Mouse (Mus musculus) ovary, postnatal 36 days (tissue): ENCODE measurements around the gene Zbed3.

Source experiments
- DNase-seq: peaks from one replicate; pipeline ENCODE4 v3.0.0; 2022; ENCODE audit warnings: low spot score, mixed read lengths

Gene Zbed3

DNA sequence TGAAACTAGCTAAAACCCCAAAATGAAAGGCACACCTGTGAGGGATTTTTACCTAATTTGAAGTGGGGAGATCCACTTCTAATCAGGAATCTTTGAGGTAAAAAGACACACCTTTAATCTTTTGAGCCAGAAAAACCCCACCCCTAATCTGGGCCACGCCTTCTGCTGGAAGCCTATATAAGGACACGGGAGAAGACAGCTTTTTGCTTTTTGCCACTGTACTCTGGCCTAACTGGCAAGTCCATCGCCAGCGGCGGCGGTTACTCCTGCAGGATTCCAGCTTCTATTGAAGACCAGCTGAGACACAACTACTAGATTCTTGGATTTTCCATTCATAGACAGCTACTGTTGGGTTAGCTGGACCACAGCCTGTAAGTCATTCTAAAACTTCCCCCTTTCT is at the start of gene Zbed3:
Gene Zbed3, plus strand, starts transcription at position 213 of the 400 bp plus-strand sequence.
- no peak for DNase-seq

- DNase-seq: no peak
These were observed 44.9 kb upstream of the Zbed3 start for GRCm38 (mm10) chr13:95278426-95279025.

DNA sequence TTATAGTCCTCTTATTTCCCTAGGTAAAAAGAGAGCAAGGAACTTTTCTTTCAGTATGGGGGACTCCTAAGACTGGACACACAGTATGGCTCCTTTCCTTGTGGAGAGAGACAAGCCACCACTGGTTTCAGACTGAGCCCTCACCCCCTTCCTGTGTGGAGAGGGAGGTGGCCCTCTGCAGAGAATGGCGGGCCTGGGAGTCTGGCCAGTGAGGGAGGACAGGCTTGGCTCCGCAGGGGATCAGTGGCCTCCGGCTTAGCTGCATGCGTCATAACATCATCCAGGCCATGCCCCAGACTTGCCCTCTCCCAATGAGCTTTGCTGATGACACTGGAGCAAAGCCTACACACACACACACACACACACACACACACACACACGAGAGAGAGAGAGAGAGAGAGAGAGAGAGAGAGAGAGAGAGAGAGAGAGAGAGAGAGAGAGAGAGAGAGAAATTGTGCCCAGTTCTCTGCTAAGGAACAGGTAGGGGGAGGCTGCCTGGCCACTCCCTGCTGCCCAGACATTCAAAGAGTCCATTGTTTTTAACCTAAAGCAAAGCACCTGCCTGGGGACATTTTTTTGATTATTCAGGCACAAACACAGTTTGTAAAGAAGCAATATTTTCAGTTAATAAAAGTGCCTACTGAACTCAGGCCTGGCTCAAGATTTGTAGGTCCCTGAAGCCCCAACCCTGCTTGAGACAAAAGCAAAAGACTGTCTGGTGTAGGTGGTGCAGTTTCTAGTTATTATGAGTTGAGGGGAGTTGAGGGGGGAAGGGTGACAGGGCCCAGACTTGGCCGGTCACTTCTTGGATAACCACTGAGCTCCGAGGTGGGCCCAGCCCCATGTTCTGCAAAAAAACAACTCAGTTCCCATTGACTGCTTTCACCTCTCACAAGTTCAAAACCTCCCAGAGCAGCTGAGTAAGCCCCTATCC is 41.4 kb upstream of the Zbed3 start:
- DNase-seq: peak; percentile 45

GRCm38 (mm10) chr13:95286989-95287388 is 36.4 kb upstream of the Zbed3 start:
- peak; percentile 72 for DNase-seq

- no peak for DNase-seq
These were observed 35.4 kb upstream of the Zbed3 start for GRCm38 (mm10) chr13:95288027-95288426.

DNA sequence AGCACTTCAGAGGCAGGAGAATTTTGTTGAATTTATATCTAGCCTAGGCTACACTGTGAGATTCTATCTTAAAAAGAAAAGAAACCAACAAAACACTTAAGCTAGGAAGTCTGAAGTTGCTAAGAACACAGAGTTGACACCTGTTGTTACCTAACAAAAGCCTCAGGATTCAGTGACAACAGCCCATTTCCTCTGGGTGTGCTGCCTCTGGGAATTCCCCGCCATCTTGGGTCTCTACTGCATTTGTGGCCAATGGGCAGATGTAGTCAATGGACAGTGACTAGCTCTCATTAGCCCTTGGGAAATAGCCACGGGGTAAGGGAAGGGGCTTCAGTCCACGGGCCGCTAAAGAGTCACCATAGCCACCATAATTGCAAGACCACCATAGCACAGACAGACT is 31.4 kb upstream of the Zbed3 start:
- DNase-seq: no peak

DNA sequence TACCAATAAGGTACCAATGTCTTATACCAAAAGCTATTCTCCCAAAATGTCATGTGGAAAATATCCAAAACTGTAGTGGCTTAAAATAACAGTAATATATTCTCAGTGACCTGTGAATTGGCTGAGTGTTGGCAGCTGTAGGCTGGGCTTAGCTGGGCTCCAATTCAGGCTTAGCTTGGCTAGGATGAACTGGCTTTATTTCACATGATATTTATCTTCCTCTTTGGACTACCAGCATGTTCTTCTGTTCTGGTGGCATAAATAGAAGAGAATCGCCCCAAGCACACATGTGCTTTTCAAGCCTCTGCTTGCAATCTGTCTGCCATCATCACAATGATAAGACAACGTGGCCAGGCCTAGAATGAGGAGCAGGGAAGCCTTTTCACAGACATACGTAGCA is 23.5 kb upstream of the Zbed3 start:
- no peak for DNase-seq

DNA sequence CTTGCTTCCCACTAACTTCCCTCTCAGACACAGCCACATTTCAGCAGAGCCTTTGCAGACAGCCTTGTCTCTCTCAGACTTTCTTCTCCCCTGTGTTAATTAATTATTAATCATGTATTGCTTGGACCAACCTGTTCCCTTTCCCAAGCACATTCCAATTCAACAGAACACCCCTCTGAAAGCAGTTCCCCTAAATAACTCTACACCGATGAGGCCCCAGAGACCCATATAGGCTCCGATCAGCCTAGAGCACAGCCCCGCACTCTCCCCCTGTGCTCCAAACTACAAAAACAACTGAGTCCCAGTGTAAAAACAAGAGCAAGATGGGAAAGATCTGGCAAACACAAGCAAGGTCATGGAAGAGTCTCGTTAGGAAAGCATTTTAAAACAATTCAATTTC is 16.8 kb upstream of the Zbed3 start:
- DNase-seq: no peak

- DNase-seq: no peak
These were observed 16.2 kb upstream of the Zbed3 start for GRCm38 (mm10) chr13:95307100-95307655.

DNA sequence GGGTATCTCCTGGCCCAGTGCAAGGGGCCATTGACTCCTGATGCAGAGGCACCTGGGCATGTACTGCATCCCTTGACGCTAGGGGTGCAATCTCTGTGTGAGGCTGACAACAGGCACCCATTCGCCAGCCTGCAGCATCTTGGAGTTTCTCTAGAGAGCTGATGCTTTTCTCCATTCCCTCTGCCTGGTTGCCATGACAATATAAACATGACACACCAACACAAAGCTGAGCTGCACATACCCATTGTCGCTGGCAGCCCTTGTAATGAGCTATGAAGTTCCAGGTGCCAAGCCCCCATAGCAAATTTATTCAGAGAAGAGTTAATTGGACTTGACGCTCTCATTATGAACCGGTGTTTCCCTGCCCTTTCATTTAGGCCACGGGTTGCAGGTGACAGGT is 11.4 kb upstream of the Zbed3 start:
- DNase-seq: no peak

DNA sequence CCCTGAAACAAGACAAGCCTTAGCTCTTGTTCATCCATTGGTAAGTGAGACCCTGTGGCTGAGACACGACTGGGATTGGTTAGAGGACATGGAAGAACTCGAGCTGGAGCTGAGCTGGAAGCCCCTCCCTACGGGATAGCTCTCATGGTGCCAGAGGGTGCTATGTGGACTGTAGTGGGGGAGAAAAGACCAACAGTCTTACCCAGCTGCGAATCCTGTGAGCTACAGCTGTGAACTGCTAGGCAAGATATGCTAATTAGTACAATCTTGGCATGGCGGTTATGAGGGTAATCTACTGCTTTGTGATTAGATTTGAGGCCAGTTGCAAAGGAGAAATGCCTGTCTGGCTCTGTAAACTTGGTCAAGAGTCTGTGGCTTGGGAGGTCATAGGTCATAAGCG is 4.3 kb upstream of the Zbed3 start:
- no peak for DNase-seq

- no peak for DNase-seq
These were observed 3.0 kb upstream of the Zbed3 start for GRCm38 (mm10) chr13:95320451-95320850.

GRCm38 (mm10) chr13:95323950-95324625 is 676 bp downstream of the Zbed3 start:
- peak; percentile 57 for DNase-seq

- peak; percentile 33 for DNase-seq
These were observed 1.2 kb downstream of the Zbed3 start for GRCm38 (mm10) chr13:95324626-95325079.

DNA sequence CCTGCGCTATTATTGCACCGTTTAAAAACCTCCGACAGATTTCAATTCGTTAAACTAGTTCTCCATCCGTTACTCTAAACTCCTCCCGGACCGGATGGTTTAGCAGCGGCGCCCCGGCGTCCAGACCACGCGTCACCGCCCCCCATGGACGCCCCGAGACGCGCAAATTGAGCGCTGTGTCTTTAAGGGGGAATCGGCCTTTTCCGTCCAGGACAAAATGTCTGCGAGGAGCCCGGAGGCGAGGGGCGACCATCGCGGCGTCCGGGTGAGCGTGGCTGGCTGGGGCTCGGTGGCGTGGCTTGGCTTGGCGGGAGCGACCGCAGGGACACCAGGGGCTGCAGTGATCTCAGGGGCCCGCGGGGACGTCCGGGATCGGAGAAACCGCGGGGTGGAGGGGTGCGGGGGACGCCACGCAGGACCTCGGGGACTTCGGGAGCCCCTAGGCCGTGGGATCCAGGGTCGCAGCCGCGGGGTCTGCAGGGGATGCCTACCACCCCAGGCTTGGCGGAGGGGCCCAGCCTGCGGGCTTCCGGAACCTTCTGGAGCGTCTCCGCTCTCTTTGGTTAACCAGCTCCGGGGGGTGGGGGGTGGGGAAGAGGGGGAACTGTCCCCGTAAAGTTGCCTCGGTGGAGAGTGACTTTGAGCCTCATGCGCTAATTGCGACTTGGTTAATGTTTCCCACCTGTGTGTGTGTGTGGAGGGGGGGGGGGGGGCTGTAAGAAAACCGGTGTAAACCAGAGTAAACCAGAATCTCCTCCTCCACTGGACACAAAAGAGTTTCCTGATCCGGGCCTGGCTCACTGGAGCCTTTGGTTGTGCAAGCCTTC is 1.9 kb downstream of the Zbed3 start:
- peak; percentile 77 for DNase-seq

GRCm38 (mm10) chr13:95325907-95326550 is 2.6 kb downstream of the Zbed3 start:
- DNase-seq: no peak

DNA sequence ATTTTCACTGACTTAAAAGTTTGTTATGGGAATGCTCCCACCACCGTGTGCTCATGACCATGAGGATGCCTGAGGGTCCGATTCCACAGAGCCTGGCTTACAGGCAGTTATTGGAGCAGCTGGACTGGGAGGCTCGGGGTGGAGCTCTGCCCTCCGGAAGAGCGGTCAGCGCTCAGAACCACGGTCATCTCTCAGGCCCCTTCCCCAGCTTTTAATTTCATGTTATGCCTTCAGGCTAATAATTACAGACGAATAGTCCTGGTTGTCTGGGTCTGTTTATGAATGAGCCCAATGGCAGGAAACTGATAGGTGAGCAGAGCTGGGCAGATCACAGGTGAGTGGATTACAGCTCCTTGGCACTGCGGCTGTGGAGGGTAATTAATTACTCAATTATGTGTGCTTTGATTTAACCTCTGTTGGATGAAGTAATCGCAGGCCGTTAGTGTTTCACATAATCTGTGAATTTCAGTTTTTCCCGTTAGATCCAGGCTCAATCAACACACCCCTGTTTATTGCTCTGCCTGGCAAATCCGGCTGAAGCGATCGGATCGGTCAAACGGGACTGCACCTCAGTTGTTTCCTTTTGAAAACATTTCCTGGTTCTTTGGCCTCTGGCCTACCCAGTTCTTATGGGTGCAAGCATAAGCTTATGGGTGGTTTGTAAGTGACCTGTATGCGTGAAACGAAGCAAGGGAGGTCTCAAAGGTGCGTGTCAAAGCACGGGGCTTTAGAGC is 3.4 kb downstream of the Zbed3 start:
- no peak for DNase-seq

DNA sequence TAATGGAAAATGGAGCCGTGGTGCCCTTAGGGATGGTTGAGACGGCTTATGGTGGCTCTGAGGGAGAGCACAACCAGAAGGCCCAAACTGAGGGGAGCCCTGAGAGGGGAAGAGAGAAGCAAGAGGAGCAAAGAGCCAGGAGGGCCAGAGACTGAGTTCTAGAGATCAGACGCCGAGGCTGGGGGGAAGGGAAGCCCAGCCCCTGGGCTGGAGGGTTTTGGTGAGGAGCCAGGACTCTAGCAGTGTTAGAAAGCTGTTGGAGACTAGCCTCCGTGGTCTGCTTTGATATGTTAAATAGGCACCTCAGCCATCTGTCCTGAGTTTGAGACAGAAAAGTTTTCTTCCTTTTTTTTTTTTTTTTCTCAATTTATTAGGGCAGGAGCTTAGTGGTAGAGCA is 3.9 kb downstream of the Zbed3 start:
- DNase-seq: peak; percentile 17

DNA sequence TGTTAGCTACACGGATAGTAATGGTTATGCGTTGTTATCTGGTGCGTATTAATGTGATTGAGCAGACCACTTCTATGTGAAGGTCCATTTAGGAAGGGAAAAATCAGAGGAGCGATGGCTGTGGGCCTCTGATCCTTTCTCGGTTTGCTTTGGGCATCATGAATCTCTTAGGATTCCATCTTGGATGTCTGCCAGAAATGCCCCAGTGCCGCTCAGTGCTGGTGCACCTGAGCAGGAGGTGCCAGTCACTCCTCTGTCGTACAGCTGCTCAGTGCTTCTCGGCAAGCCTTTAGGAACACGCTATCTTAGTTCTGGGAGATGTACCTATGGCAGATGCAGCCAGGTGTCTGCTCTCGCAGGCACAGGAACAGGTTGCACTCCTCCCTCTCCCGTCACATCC is 5.4 kb downstream of the Zbed3 start:
- no peak for DNase-seq

- DNase-seq: no peak
These were observed 7.1 kb downstream of the Zbed3 start for GRCm38 (mm10) chr13:95330507-95330906.
